Mouse (Mus musculus) lung, postnatal 25 days (tissue): ENCODE data around the gene Ptgdr.
"Not testable (repeated sequence)": the region's sequence is repeated elsewhere in the genome, so short reads cannot be mapped to it uniquely, and the experiment has no call there.

ENCODE experiments used
- DNase-seq: peaks from one replicate; pipeline ENCODE4 v3.0.0; 2022; ENCODE audit warnings: low spot score

Gene Ptgdr

DNA sequence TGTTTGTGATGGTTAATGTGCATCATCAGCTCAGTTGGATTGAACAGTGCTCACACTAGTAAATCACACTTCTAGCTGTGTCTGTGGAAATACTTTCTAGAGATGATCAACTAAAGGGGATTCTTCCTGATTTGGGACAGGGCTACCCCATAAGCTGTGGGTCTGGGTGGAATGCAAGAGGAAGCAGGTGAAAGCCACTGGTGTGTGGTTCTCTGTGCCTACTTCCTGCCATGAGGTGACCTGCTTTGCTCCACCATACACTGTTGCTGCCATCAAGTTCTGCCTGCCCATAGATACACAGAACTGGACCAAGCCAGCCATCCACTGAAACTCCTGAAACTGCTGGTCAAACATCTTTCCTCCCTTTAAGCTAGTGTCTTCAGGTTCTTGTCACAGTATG is 46.0 kb downstream of the Ptgdr start:
- DNase-seq = not testable (repeated sequence)
